Mouse (Mus musculus) lung, embryonic 14.5 days (tissue): Measurements from ENCODE around the gene Cnga3. TPM values are rescaled to one million over a fixed set of nuclear protein-coding genes. Genes with fewer than 3 reads are reported as not detected.

Source experiments
- ATAC-seq: fragments of 200-750 bp; cut with Nextera tagmentation; 2 replicates; pipeline ENCODE4 v1.8.0; 2017; ENCODE audit warnings: mild to moderate bottlenecking, moderate TSS enrichment, moderate library complexity; ENCODE audit not compliant: insufficient read depth
- DNase-seq: peaks from one replicate; pipeline ENCODE4 v3.0.0-alpha.2; 2015
- H3K27ac ChIP-seq: fragments of 300-500 bp; sonication (generic); 2 replicates; pipeline ENCODE4 v1.5.1; 2014; ENCODE audit warnings: low read depth, mild to moderate bottlenecking, moderate library complexity
- H3K27me3 ChIP-seq: fragments of 300-500 bp; sonication (generic); 2 replicates; pipeline ENCODE4 v1.6.1; 2014; ENCODE audit warnings: low read length, control low read depth; ENCODE audit not compliant: insufficient read depth
- H3K36me3 ChIP-seq: fragments of 300-500 bp; sonication (generic); 2 replicates; pipeline ENCODE4 v1.6.1; 2014; ENCODE audit warnings: control low read depth; ENCODE audit not compliant: insufficient read depth
- H3K4me1 ChIP-seq: fragments of 300-500 bp; sonication (generic); 2 replicates; pipeline ENCODE4 v1.6.1; 2014; ENCODE audit warnings: antibody characterized with exemption, control low read depth; ENCODE audit not compliant: insufficient read depth
- H3K4me2 ChIP-seq: fragments of 300-500 bp; sonication (generic); 2 replicates; pipeline ENCODE4 v1.6.1; 2014; ENCODE audit warnings: mild to moderate bottlenecking
- H3K4me3 ChIP-seq: fragments of 300-500 bp; sonication (generic); 2 replicates; pipeline ENCODE4 v1.5.1; 2014; ENCODE audit warnings: low read depth, low read length
- H3K9ac ChIP-seq: fragments of 300-500 bp; sonication (generic); 2 replicates; pipeline ENCODE4 v1.6.1; 2014
- H3K9me3 ChIP-seq: fragments of 300-500 bp; sonication (generic); 2 replicates; pipeline ENCODE4 v1.6.1; 2016; ENCODE audit warnings: low read depth, low read length, control low read depth
- CTCF ChIP-seq: IDR thresholded peaks from 2 replicates; pipeline ENCODE4 v1.5.1; 2016; ENCODE audit warnings: antibody characterized with exemption, low read depth
- WGBS: fragments of 180-500 bp; shearing (Covaris S2); extraction: QIAGEN DNeasy Blood & Tissue Kit; methylation state at CpG from one replicate; pipeline ENCODE4 v1.1.7; 2014; 5-methylcytosine and 5-hydroxymethylcytosine counted together
- polyA plus RNA-seq: library from polyadenylated mRNA; unstranded; fragments of >200 nt; fragmentation: Nextera tagmentation; extraction: Ambion mirVana; gene quantifications from 2 replicates; pipeline ENCODE4 v1.2.1, GENCODE M21; 2014

Cnga3 gene
- polyA plus RNA-seq: not detected in 2 replicates

GRCm38 (mm10) chr1:37214144-37214543 is at the start of gene Cnga3:
TSS of gene Cnga3 (plus strand) at chr1:37214434.
- no peak for DNase-seq
- Histone ChIP-seq H3K9me3 (no peaks in the 10 kb centered on the region), H3K36me3 (no peaks in the 10 kb centered on the region), H3K4me1 (no peaks in the 10 kb centered on the region), H3K4me3 (no peak within 1 kb of the TSS), H3K9ac (no peak within 1 kb of the TSS), H3K4me2 (no peak within 1 kb of the TSS), H3K27me3 (no peaks in the 10 kb centered on the region), H3K27ac (no peak within 1 kb of the TSS)
- TF ChIP-seq CTCF: no peak
- WGBS: 41% methylated on average over 1 of the region's 1 CpGs
- no peak for ATAC-seq

DNA sequence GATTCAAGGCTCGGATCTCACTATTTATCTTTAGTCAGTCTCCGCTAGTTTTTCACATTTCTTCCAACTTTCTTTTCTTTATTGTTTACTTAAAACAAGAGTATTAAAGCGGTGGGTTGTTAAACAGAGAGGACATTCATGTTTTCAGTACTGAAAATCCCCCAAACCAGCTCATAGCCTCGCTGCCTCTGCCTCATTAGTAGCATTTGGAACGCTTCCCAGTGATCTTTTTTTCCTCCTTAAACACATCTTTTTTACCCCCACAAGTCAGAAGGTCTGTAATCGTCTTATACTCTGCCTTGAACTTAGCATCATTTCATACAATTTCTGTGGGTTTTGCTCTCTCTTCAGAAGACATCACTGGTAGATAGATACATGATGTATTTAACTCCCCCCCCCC is 48.2 kb upstream of the Cnga3 start:
- no peak overlapping the region for H3K9ac ChIP-seq
- peak; percentile 72 for DNase-seq
- no peaks in the 10 kb centered on the region for H3K4me1 ChIP-seq
- no peaks in the 10 kb centered on the region for H3K36me3 ChIP-seq
- H3K4me3 ChIP-seq: no peak overlapping the region
- H3K27me3 ChIP-seq: no peaks in the 10 kb centered on the region
- TF ChIP-seq CTCF: no peak
- peaks cover under 1% of the 10 kb centered on the region; the same call in 1 of the 2 replicates for H3K9me3 ChIP-seq
- WGBS: 20% methylated on average over 6 of the region's 6 CpGs
- no peak overlapping the region for H3K4me2 ChIP-seq
- H3K27ac ChIP-seq: no peak overlapping the region
- ATAC-seq: no peak

DNA sequence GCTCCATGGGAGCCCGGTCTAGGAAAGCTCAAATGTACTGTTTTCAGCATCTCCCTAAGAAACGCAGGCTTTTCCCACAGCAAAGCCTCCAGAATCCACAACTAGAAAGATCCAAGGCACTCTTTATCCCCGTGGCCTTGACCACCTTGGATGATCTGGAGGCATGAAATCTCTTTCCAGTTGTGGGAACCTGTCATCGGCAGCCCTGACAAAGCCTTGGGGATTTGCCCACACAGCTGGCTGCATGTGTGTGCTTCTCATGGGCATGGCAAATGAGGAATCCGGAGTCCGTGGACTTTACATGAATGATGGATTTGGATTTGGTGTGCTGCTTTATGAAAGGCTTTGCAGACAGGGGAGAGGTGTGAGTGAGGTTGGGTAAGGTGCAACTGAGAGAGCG is 46.3 kb upstream of the Cnga3 start:
- no peak overlapping the region for H3K27ac ChIP-seq
- H3K9ac ChIP-seq: no peak overlapping the region
- no peaks in the 10 kb centered on the region for H3K4me1 ChIP-seq
- DNase-seq (no peak), ATAC-seq (no peak)
- no peak for TF ChIP-seq CTCF
- H3K4me2 ChIP-seq: no peak overlapping the region
- 67% methylated on average over 7 of the region's 7 CpGs for WGBS
- H3K27me3 ChIP-seq: no peaks in the 10 kb centered on the region
- no peaks in the 10 kb centered on the region for H3K36me3 ChIP-seq
- no peaks in the 10 kb centered on the region for H3K9me3 ChIP-seq
- H3K4me3 ChIP-seq: no peak overlapping the region

DNA sequence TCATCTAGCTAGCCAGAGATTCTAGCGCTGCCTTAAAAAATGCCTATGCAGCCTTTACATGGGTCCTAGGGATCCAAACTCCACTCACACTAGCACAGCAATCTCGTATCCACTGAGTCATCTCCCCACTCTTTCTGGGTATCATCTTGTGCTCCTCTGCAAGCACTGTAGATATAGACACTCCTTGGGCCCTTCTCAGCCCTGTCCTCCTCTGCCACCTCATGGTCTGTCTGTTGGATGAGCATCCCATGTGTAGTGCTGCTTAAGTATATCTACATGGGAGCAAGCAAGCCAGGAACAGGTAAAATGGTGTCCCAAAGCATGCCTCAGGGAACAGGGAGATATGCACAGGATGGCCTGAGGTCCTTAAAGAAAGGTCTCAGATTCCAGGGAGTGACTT is 36.4 kb upstream of the Cnga3 start:
- no peak for DNase-seq
- WGBS: 77% methylated on average over 2 of the region's 2 CpGs
- TF ChIP-seq CTCF: no peak; the same call in 1 of the 2 replicates
- Histone ChIP-seq H3K4me2 (no peak overlapping the region), H3K9ac (no peak overlapping the region), H3K27me3 (no peaks in the 10 kb centered on the region), H3K4me1 (no peaks in the 10 kb centered on the region), H3K4me3 (no peak overlapping the region), H3K36me3 (no peaks in the 10 kb centered on the region), H3K9me3 (no peaks in the 10 kb centered on the region), H3K27ac (no peak overlapping the region)
- ATAC-seq: no peak

- WGBS: 78% methylated on average over 5 of the region's 5 CpGs
- no peak overlapping the region for H3K4me2 ChIP-seq
- no peaks in the 10 kb centered on the region for H3K36me3 ChIP-seq
- no peak overlapping the region for H3K4me3 ChIP-seq
- no peak overlapping the region for H3K9ac ChIP-seq
- ATAC-seq (no peak), DNase-seq (no peak)
- H3K4me1 ChIP-seq: no peaks in the 10 kb centered on the region
- no peak for TF ChIP-seq CTCF
- no peaks in the 10 kb centered on the region for H3K9me3 ChIP-seq
- no peaks in the 10 kb centered on the region for H3K27me3 ChIP-seq
- no peak overlapping the region for H3K27ac ChIP-seq
These were observed 34.4 kb upstream of the Cnga3 start for GRCm38 (mm10) chr1:37179852-37180251.

GRCm38 (mm10) chr1:37187050-37187449 is 27.2 kb upstream of the Cnga3 start:
- Histone ChIP-seq H3K27ac (no peak overlapping the region), H3K36me3 (no peaks in the 10 kb centered on the region), H3K4me3 (no peak overlapping the region), H3K9me3 (no peaks in the 10 kb centered on the region), H3K9ac (no peak overlapping the region), H3K4me2 (no peak overlapping the region), H3K27me3 (no peaks in the 10 kb centered on the region), H3K4me1 (no peaks in the 10 kb centered on the region)
- WGBS: 62% methylated on average over 6 of the region's 6 CpGs
- ATAC-seq (no peak), DNase-seq (no peak)
- TF ChIP-seq CTCF: no peak

DNA sequence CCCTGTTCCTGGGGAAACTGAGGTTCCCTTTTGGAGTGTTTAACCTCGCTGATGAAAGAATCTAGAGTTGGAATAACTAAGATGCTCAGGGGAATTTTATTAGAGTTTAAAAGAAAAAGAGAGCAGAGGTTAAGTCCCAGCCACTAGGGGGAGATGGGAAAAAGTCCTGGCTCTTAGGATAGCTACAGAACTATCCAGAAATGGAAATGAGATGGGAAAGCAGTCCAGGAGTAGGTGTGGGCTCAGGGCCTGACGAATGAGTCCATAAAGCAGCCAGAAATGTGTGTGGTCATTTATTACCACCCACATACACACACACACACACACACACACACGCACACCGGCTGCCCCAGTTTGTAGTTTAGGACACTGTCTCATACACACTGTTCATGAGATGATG is 19.6 kb upstream of the Cnga3 start:
- Histone ChIP-seq H3K36me3 (no peaks in the 10 kb centered on the region), H3K4me1 (no peaks in the 10 kb centered on the region), H3K27me3 (no peaks in the 10 kb centered on the region), H3K4me3 (no peak overlapping the region), H3K9ac (no peak overlapping the region), H3K27ac (no peak overlapping the region), H3K9me3 (no peaks in the 10 kb centered on the region), H3K4me2 (no peak overlapping the region)
- DNase-seq: peak; percentile 40
- peak; percentile 49 for TF ChIP-seq CTCF
- no peak for ATAC-seq
- 53% methylated on average over 4 of the region's 4 CpGs for WGBS

DNA sequence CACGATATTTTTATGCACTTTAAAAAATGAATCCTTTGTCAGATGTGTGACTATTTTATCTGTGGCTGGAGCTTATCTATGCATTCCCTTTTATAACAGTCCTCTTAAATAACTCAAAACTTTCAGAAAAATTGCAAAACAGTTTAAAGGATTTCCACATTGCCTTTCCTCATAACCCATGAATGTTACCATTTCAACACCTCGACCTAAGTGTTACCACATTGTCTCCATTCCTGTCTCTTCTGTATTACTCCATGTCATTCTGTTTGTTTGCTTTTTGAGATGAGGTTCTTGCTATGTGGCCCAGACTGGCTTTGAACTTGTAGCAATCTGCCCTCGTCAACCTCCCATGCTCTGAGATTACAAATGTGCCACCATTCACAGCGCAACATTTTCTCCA is 12.8 kb upstream of the Cnga3 start:
- no peak overlapping the region for H3K9ac ChIP-seq
- no peak for DNase-seq

More for the DNA sequence above, 12.8 kb upstream of the Cnga3 start:
- no peaks in the 10 kb centered on the region for H3K36me3 ChIP-seq
- no peaks in the 10 kb centered on the region for H3K9me3 ChIP-seq
- ATAC-seq: no peak
- TF ChIP-seq CTCF: no peak
- no peak overlapping the region for H3K27ac ChIP-seq
- WGBS: 66% methylated on average over 4 of the region's 4 CpGs
- no peaks in the 10 kb centered on the region for H3K4me1 ChIP-seq
- H3K4me2 ChIP-seq: no peak overlapping the region
- no peaks in the 10 kb centered on the region for H3K27me3 ChIP-seq
- no peak overlapping the region for H3K4me3 ChIP-seq
